Comparison of ENCODE assay signal across 8 mouse cellular contexts in the genomic region with DNA sequence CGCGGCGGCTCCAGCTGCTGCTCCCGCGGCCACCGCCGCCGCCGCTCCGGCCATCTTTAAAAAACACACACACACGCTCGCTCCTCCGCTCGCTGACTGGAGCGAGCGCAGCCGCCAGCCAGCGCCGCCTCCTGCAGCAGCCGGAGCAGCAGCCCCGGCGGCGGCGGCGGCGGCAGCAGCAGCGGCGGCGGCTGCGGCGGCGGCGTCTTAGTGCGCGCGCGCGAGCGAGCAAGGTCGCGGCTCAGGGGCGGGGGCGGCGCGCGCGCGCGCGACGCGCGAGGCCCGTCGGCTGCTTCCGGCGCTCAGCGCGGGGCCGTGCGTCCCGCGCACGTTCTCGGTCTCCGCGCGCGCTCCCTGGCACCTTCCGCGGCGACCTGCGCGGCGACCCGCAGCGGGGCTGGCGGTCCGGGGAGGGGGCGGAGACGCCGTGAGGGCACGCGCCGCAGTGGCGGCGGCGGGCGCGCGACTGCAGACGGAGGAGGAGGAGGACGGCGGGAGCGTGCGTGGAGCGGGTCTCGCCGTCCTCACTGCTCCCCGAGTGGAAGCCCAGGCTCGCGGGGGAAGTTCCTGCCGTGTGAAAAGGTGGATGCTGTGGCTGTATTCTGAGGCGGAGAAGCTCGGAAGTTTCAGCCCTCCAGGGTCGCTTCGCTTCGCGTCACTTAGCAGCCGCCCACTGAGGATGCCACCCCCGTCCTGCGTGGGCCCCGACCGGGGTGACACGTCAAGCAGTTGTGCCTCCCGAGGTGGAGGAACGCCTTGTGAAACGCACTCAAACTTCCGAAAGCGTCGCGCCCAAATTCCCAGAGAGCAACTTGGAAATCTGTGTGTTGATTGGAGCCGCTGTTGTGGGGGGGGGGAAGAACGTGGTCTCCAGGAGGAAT. TPM values are rescaled to one million over a fixed set of nuclear protein-coding genes. Genes with fewer than 3 reads are reported as not detected.
DNase-seq lines count a peak whose midpoint lies in the region; ATAC-seq and TF ChIP-seq lines count a peak whose summit lies in the region.

A gene (minus strand): TSS at position 209 of the 881 bp plus-strand sequence.

- peak within 1 kb of the TSS; percentile 85 for H3K4me2 ChIP-seq in intestine, postnatal 0 days (replicated peaks; ENCODE audit: low read depth)
- H3K4me2 ChIP-seq in midbrain, embryonic 11.5 days = peak within 1 kb of the TSS; percentile 83

- H3K4me3 ChIP-seq in embryonic facial prominence, embryonic 10.5 days = peak within 1 kb of the TSS; percentile 98
- H3K4me3 ChIP-seq in intestine, postnatal 0 days (ENCODE audit: low read depth, low read length) = peak within 1 kb of the TSS; percentile 81
- peak within 1 kb of the TSS; percentile 84 for H3K4me3 ChIP-seq in midbrain, embryonic 11.5 days (ENCODE audit: low read depth, low read length)

- peak; percentile 41 for ATAC-seq in granulocyte monocyte progenitor cell, adult 5-6 weeks (replicated peaks; ENCODE audit: poor library complexity, severe bottlenecking)
- peak; percentile 91 for ATAC-seq in intestine, postnatal 0 days
- peak; percentile 82 for ATAC-seq in midbrain, embryonic 11.5 days (ENCODE audit: low FRiP score)

- peak; percentile 92 for DNase-seq in adrenal gland, postnatal 10 days
- peak; percentile 92 for DNase-seq in embryonic facial prominence, embryonic 10.5 days (ENCODE audit: low spot score)
- peak; percentile 90 for DNase-seq in left cerebral cortex, postnatal 4 days
- DNase-seq in midbrain, embryonic 11.5 days (ENCODE audit: low spot score, missing footprints) = peak; percentile 99
- peak; percentile 83 for DNase-seq in right cerebral cortex, postnatal 4 days
- DNase-seq in yolk sac, embryonic 10.5 days (ENCODE audit: low spot score) = peak; percentile 77

- peaks cover 12% of the 10 kb centered on the region for H3K4me1 ChIP-seq in embryonic facial prominence, embryonic 10.5 days
- H3K4me1 ChIP-seq in intestine, postnatal 0 days (replicated peaks; ENCODE audit: control insufficient read depth, insufficient read depth, low read length) = no peaks in the 10 kb centered on the region
- no peaks in the 10 kb centered on the region; the same call in 1 of the 2 replicates for H3K4me1 ChIP-seq in midbrain, embryonic 11.5 days (ENCODE audit: control insufficient read depth, insufficient read depth, low read length)

- H3K36me3 ChIP-seq in embryonic facial prominence, embryonic 10.5 days (replicated peaks) = no peaks in the 10 kb centered on the region
- H3K36me3 ChIP-seq in intestine, postnatal 0 days (ENCODE audit: control insufficient read depth, insufficient read depth) = no peaks in the 10 kb centered on the region
- H3K36me3 ChIP-seq in midbrain, embryonic 11.5 days (ENCODE audit: control insufficient read depth, insufficient read depth, low read length) = no peaks in the 10 kb centered on the region

- H3K27ac ChIP-seq in embryonic facial prominence, embryonic 10.5 days (replicated peaks) = peak within 1 kb of the TSS; percentile 98
- H3K27ac ChIP-seq in intestine, postnatal 0 days (ENCODE audit: low read depth, low read length) = peak within 1 kb of the TSS; percentile 98
- H3K27ac ChIP-seq in midbrain, embryonic 11.5 days (ENCODE audit: low read depth, low read length) = peak within 1 kb of the TSS; percentile 96

- intact Hi-C loops in left cerebral cortex, postnatal 4 days (cut with DNase I) = loop anchor here (5.0 kb wide), 1 partner anchor 140 kb away; no protein-coding TSS in a partner anchor

- H3K27me3 ChIP-seq in embryonic facial prominence, embryonic 10.5 days (replicated peaks; ENCODE audit: low read depth, poor library complexity, severe bottlenecking) = no peaks in the 10 kb centered on the region
- H3K27me3 ChIP-seq in intestine, postnatal 0 days (replicated peaks; ENCODE audit: control insufficient read depth, insufficient read depth, low read length) = no peaks in the 10 kb centered on the region
- no peaks in the 10 kb centered on the region for H3K27me3 ChIP-seq in midbrain, embryonic 11.5 days (ENCODE audit: control insufficient read depth, insufficient read depth, low read length)

- no peaks in the 10 kb centered on the region for H3K9me3 ChIP-seq in embryonic facial prominence, embryonic 10.5 days
- H3K9me3 ChIP-seq in intestine, postnatal 0 days (ENCODE audit: control insufficient read depth) = no peaks in the 10 kb centered on the region
- no peaks in the 10 kb centered on the region for H3K9me3 ChIP-seq in midbrain, embryonic 11.5 days (ENCODE audit: control insufficient read depth, low read length)

- WGBS in embryonic facial prominence, embryonic 10.5 days = 4% methylated on average over 124 of the region's 124 CpGs
- WGBS in intestine, postnatal 0 days = under 1% methylated on average over 86 of the region's 124 CpGs
- WGBS in midbrain, embryonic 11.5 days = under 1% methylated on average over 92 of the region's 124 CpGs

- H3K9ac ChIP-seq in intestine, postnatal 0 days (ENCODE audit: low read depth, low read length) = peak within 1 kb of the TSS; percentile 98
- peak within 1 kb of the TSS; percentile 98 for H3K9ac ChIP-seq in midbrain, embryonic 11.5 days (ENCODE audit: low read length)

- peak; percentile 42 for TF ChIP-seq CTCF in intestine, postnatal 0 days (IDR thresholded peaks at IDR 0.05; ENCODE audit: low read depth)

RNA-seq across cellular contexts. Expression of the gene that starts here (rescaled TPM):
- total RNA-seq in adrenal gland, postnatal 10 days (2021) = 10 to 100 TPM; 16.7 to 17.1 TPM
- polyA plus RNA-seq in embryonic facial prominence, embryonic 10.5 days (2016; fragmentation: Nextera tagmentation; extraction: Ambion mirVana) = 9.5 and 11.1 TPM in 2 replicates
- 8.2 and 12.2 TPM in 2 replicates for total RNA-seq in granulocyte monocyte progenitor cell, adult 5-6 weeks (2014; fragmentation: Nextera tagmentation)
- total RNA-seq in granulocyte monocyte progenitor cell, adult 5-6 weeks (2017) = 9.9 and 11.0 TPM in 2 replicates
- 2.3 and 2.9 TPM in 2 replicates for polyA plus RNA-seq in intestine, postnatal 0 days (2015; fragmentation: Nextera tagmentation; extraction: Ambion mirVana)
- 1 to 10 TPM; 7.6 to 9.8 TPM for total RNA-seq in left cerebral cortex, postnatal 4 days (2021)
- 15.8 and 17.0 TPM in 2 replicates for polyA plus RNA-seq in midbrain, embryonic 11.5 days (2014; fragmentation: Nextera tagmentation; extraction: Ambion mirVana)

Comparison
In these comparisons a context has a peak if more than half of its experiments do, and no peak if none do; other contexts are left out.
1. Peak in every context shown above with its lines: DNase-seq, ATAC-seq, H3K4me3 ChIP-seq and H3K27ac ChIP-seq.
2. ATAC-seq: peak in every context shown above with its lines; median percentile 91 in intestine, postnatal 0 days; 82 in midbrain, embryonic 11.5 days; 41 in granulocyte monocyte progenitor cell, adult 5-6 weeks.